ENCODE assay signal across 9 mouse cellular contexts in genomic region chr17:26576833-26577232, GRCm38 (mm10). TPM values are rescaled to one million over a fixed set of nuclear protein-coding genes. Genes with fewer than 3 reads are reported as not detected.
DNase-seq lines count a peak whose midpoint lies in the region; ATAC-seq and TF ChIP-seq lines count a peak whose summit lies in the region.
"Had no signal": no experiment of that assay in that cellular context is flagged by ENCODE, and none has a peak within 500 bp of the region (broad histone marks: within the 10 kb centered on the region; RNA-seq: fewer than 3 reads in every experiment).

No protein-coding gene starts in this region.

- H3K4me1 ChIP-seq in heart, embryonic 13.5 days, result peaks cover 88% of the 10 kb centered on the region
- H3K4me1 ChIP-seq in hindbrain, embryonic 10.5 days (replicated peaks), result 0 out of 2 replicates have a peak, but pooled peaks cover 5% of the 10 kb centered on the region

- intact Hi-C loops in left cerebral cortex, adult 2 months (cut with DNase I), result loop anchor here (5.0 kb wide), 2 partner anchors 55 to 70 kb away; no protein-coding TSS in a partner anchor

- TF ChIP-seq CTCF in left cerebral cortex, adult 2 months (IDR thresholded peaks at IDR 0.05), result no peak

- H3K4me3 ChIP-seq in left cerebral cortex, adult 2 months, result no peak overlapping the region
- no peak overlapping the region for H3K4me3 ChIP-seq in heart, embryonic 13.5 days
- H3K4me3 ChIP-seq in hindbrain, embryonic 10.5 days, result no peak overlapping the region
- H3K4me3 ChIP-seq: erythroblast, embryonic 14.5 days had no signal

- H3K9ac ChIP-seq in heart, embryonic 13.5 days, result peak overlapping the region; percentile 34

- no peak overlapping the region for H3K4me2 ChIP-seq in heart, embryonic 13.5 days

- no peaks in the 10 kb centered on the region for H3K9me3 ChIP-seq in heart, embryonic 13.5 days
- H3K9me3 ChIP-seq in hindbrain, embryonic 10.5 days, result no peaks in the 10 kb centered on the region

- no peaks in the 10 kb centered on the region for H3K27me3 ChIP-seq in heart, embryonic 13.5 days (replicated peaks)
- no peaks in the 10 kb centered on the region for H3K27me3 ChIP-seq in hindbrain, embryonic 10.5 days (ENCODE audit: insufficient read depth, poor library complexity, severe bottlenecking)

- 48% methylated on average over 7 of the region's 7 CpGs for WGBS in heart, embryonic 13.5 days
- WGBS in hindbrain, embryonic 10.5 days, result 93% methylated on average over 7 of the region's 7 CpGs

- no peak for ATAC-seq in heart, embryonic 13.5 days (ENCODE audit: extremely low read depth, insufficient number of reproducible peaks, low FRiP score, low TSS enrichment)

- peak overlapping the region; percentile 80 for H3K27ac ChIP-seq in left cerebral cortex, adult 2 months
- peak overlapping the region; percentile 30 for H3K27ac ChIP-seq in heart, embryonic 13.5 days (replicated peaks)
- no peak overlapping the region for H3K27ac ChIP-seq in hindbrain, embryonic 10.5 days

- H3K36me3 ChIP-seq in heart, embryonic 13.5 days, result peaks cover 45% of the 10 kb centered on the region
- peaks cover 84% of the 10 kb centered on the region for H3K36me3 ChIP-seq in hindbrain, embryonic 10.5 days

- DNase-seq in left cerebral cortex, adult 2 months (ENCODE audit: extremely low spot score in 1 of 2, low spot score in 2 of 2), result no peak
- DNase-seq in left cerebral cortex, adult 11 months (ENCODE audit: low spot score), result no peak
- peak; percentile 86 for DNase-seq in gastrocnemius, adult 18-20 months (ENCODE audit: low spot score)
- peak; percentile 50 to 73 for DNase-seq in lung, postnatal 4 days
- no peak for DNase-seq in layer of hippocampus, adult 18-20 months (ENCODE audit: low spot score in 2 of 2)
- DNase-seq in hindbrain, embryonic 10.5 days (ENCODE audit: low spot score), result no peak
- no peak for DNase-seq in right cerebral cortex, postnatal 25 days

RNA-seq across cellular contexts. Expression of gene Dusp1, which starts 14.9 kb away (rescaled TPM):
- 10 to 100 TPM; 58.0 to 65.6 TPM for total RNA-seq in left cerebral cortex, adult 2 months (2021)
- total RNA-seq in gastrocnemius, adult 18-20 months (2021), result 100 to 1,000 TPM in 1 of 2 experiments, 10 to 100 TPM in 1; 66.1 to 117 TPM
- 32.8 and 33.1 TPM in 2 replicates for polyA plus RNA-seq in heart, embryonic 13.5 days (2015; fragmentation: Nextera tagmentation; extraction: Ambion mirVana)
- 10 to 100 TPM; 24.8 to 28.2 TPM for total RNA-seq in layer of hippocampus, adult 18-20 months (2021)
- polyA plus RNA-seq in hindbrain, embryonic 10.5 days (2016; fragmentation: Nextera tagmentation; extraction: Ambion mirVana), result 26.8 and 36.8 TPM in 2 replicates

RNA-seq across cellular contexts. Expression of gene Ergic1, which starts 15.5 kb away (rescaled TPM):
- 100 to 1,000 TPM; 144 to 149 TPM for total RNA-seq in left cerebral cortex, adult 2 months (2021)
- 10 to 100 TPM; 44.6 to 46.5 TPM for total RNA-seq in gastrocnemius, adult 18-20 months (2021)
- polyA plus RNA-seq in heart, embryonic 13.5 days (2015; fragmentation: Nextera tagmentation; extraction: Ambion mirVana), result 103 and 121 TPM in 2 replicates
- 100 to 1,000 TPM; 120 to 129 TPM for total RNA-seq in layer of hippocampus, adult 18-20 months (2021)
- 97.7 and 103 TPM in 2 replicates for polyA plus RNA-seq in hindbrain, embryonic 10.5 days (2016; fragmentation: Nextera tagmentation; extraction: Ambion mirVana)

Comparison
In these comparisons a context has a peak if more than half of its experiments do, and no peak if none do; other contexts are left out.
1. DNase-seq: peak in gastrocnemius, adult 18-20 months (single experiment) and lung, postnatal 4 days (2 of 2); none in left cerebral cortex, adult 2 months (0 of 2), left cerebral cortex, adult 11 months (single experiment), layer of hippocampus, adult 18-20 months (0 of 2), hindbrain, embryonic 10.5 days (single experiment) and right cerebral cortex, postnatal 25 days (single experiment).